Mouse (Mus musculus) E14TG2a.4 (cell line): Measurements from ENCODE around the gene Micu1.

Experiments
- CTCF ChIP-seq: conservative IDR thresholded peaks from 2 replicates; pipeline ENCODE4 v1.5.1; 2014; ENCODE audit warnings: low read length
- NANOG ChIP-seq: IDR thresholded peaks from 2 replicates; pipeline ENCODE4 v1.6.1; 2014; ENCODE audit warnings: borderline replicate concordance, low read length, mixed read lengths

DNA sequence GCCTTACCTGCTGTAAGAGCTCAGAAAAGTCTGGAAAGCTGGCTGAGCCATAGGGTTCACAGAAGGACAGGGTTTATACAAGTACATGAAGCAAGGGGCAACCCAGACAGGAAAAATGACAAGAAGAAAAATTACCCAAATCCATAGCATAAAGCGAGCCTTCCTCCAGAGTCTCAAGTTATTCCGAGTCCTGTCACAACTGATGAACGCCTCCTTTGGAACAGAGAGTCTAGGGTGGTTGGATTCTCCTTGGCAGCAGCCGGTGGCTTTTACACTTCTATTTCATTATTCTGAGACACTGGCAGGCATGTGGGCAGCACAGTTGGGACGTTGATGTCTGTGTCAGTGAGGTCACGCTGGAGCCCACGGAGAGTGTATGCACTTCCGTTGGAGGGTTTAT, 115.7 kb downstream of the Micu1 start:
- no peak for TF ChIP-seq CTCF
- no peak for TF ChIP-seq NANOG
